Mouse (Mus musculus) CH12.LX (cell line): ENCODE results near the gene Ube2l3. TPM values are rescaled to one million over a fixed set of nuclear protein-coding genes. Genes with fewer than 3 reads are reported as not detected.

Source experiments
- DNase-seq: peaks from one replicate; pipeline ENCODE4 v3.0.0-alpha.2; 2013; ENCODE audit errors: extremely low read depth
- H3K27ac ChIP-seq: 2 replicates; pipeline ENCODE4 v1.5.1; 2012; ENCODE audit warnings: low read depth, mild to moderate bottlenecking, control low read depth, moderate library complexity; ENCODE audit not compliant: insufficient read depth
- H3K27me3 ChIP-seq: replicated peaks from 2 replicates; pipeline ENCODE3; 2012; ENCODE audit warnings: inconsistent platforms
- H3K36me3 ChIP-seq, 2 experiments: replicated peaks in 1 of 2; 2 replicates each; pipeline versions ENCODE3 to v1.6.1; 2012; ENCODE audit warnings: inconsistent platforms in 1 of 2, low read length in 1 of 2, mild to moderate bottlenecking in 1 of 2, mixed read lengths in 1 of 2, moderate library complexity in 1 of 2; ENCODE audit not compliant: control insufficient read depth in 1 of 2, insufficient read depth in 1 of 2
- H3K4me1 ChIP-seq, 2 experiments: 2 replicates each; pipeline ENCODE4 v1.6.1; 2012; ENCODE audit warnings: inconsistent platforms in 1 of 2, moderate library complexity in 1 of 2; ENCODE audit not compliant: insufficient read depth in 2 of 2, control insufficient read depth in 1 of 2
- H3K4me2 ChIP-seq: 2 replicates; pipeline ENCODE4 v1.6.1; 2012; ENCODE audit warnings: low read depth, mild to moderate bottlenecking, control low read depth; ENCODE audit not compliant: poor library complexity, insufficient read depth, severe bottlenecking
- H3K4me3 ChIP-seq, 3 experiments: fragments of 150-350 bp in 1 of 3; sonication (generic) in 1 of 3; replicated peaks in 1 of 3; 2 replicates each; pipeline versions ENCODE3 to v1.5.1; 2011 to 2012; ENCODE audit warnings: low read depth in 2 of 3, low read length in 2 of 3, mild to moderate bottlenecking in 2 of 3, moderate library complexity in 2 of 3, control low read depth in 1 of 3, improper control_type of control experiment in 1 of 3, inconsistent platforms in 1 of 3, mixed read lengths in 1 of 3; ENCODE audit not compliant: poor library complexity in 1 of 3
- H3K79me2 ChIP-seq: replicated peaks from 2 replicates; pipeline ENCODE4 v1.6.1; 2012; ENCODE audit warnings: mild to moderate bottlenecking, moderate library complexity; ENCODE audit not compliant: control insufficient read depth, poor library complexity, insufficient read depth, severe bottlenecking; ENCODE audit errors: extremely low read depth
- H3K9ac ChIP-seq: 2 replicates; pipeline ENCODE4 v1.6.1; 2012; ENCODE audit warnings: low read depth, mild to moderate bottlenecking, control low read depth, moderate library complexity; ENCODE audit not compliant: insufficient read depth
- H3K9me3 ChIP-seq: replicated peaks from 2 replicates; pipeline ENCODE3; 2012; ENCODE audit warnings: low read length, inconsistent platforms, mixed read lengths
- BHLHE40 ChIP-seq: IDR thresholded peaks from 2 replicates; pipeline ENCODE4 v1.6.1; 2011; ENCODE audit warnings: mild to moderate bottlenecking, low read depth, low read length, improper control_type of control experiment
- CHD1 ChIP-seq: IDR thresholded peaks from 2 replicates; pipeline ENCODE4 v1.6.1; 2012; ENCODE audit warnings: low read depth, low read length, improper control_type of control experiment, inconsistent platforms
- CHD2 ChIP-seq: IDR thresholded peaks from 2 replicates; pipeline ENCODE4 v1.6.1; 2011; ENCODE audit warnings: low read length, improper control_type of control experiment
- CTCF ChIP-seq, 2 experiments: IDR thresholded peaks in 1 of 2; conservative IDR thresholded peaks in 1 of 2; 2 replicates each; pipeline ENCODE4 v1.5.1; 2011 to 2012; ENCODE audit warnings: low read depth in 2 of 2, low read length in 2 of 2, improper control_type of control experiment in 1 of 2, inconsistent platforms in 1 of 2, mild to moderate bottlenecking in 1 of 2, moderate library complexity in 1 of 2
- E2F4 ChIP-seq: IDR thresholded peaks from 2 replicates; pipeline ENCODE4 v1.6.1; 2011; ENCODE audit warnings: low read depth, low read length, improper control_type of control experiment; ENCODE audit not compliant: insufficient replicate concordance
- ELF1 ChIP-seq: IDR thresholded peaks from 2 replicates; pipeline ENCODE4 v1.6.1; 2014; ENCODE audit warnings: low read depth, mild to moderate bottlenecking, inconsistent platforms, low read length, improper control_type of control experiment
- EP300 ChIP-seq: IDR thresholded peaks from 2 replicates; pipeline ENCODE4 v1.6.1; 2011; ENCODE audit warnings: low read length, improper control_type of control experiment
- ETS1 ChIP-seq: conservative IDR thresholded peaks from 2 replicates; pipeline ENCODE4 v1.6.1; 2012; ENCODE audit warnings: low read depth, mild to moderate bottlenecking, inconsistent platforms, low read length, improper control_type of control experiment, moderate library complexity
- GABPA ChIP-seq: IDR thresholded peaks from 2 replicates; pipeline ENCODE4 v1.6.1; 2012; ENCODE audit warnings: low read depth, low read length, improper control_type of control experiment, inconsistent platforms; ENCODE audit not compliant: insufficient replicate concordance
- HCFC1 ChIP-seq: IDR thresholded peaks from 2 replicates; pipeline ENCODE4 v1.6.1; 2012; ENCODE audit warnings: low read depth, mild to moderate bottlenecking, inconsistent platforms, low read length, improper control_type of control experiment
- IRF4 ChIP-seq: IDR thresholded peaks from 2 replicates; pipeline ENCODE4 v1.6.1; 2014; ENCODE audit warnings: low read depth, mild to moderate bottlenecking, inconsistent platforms, low read length, improper control_type of control experiment
- JUN ChIP-seq: IDR thresholded peaks from 2 replicates; pipeline ENCODE4 v1.6.1; 2011; ENCODE audit warnings: low read depth, mild to moderate bottlenecking, low read length, improper control_type of control experiment, moderate library complexity; ENCODE audit not compliant: insufficient read depth
- JUND ChIP-seq: conservative IDR thresholded peaks from 2 replicates; pipeline ENCODE4 v1.6.1; 2011; ENCODE audit warnings: low read depth, low read length, improper control_type of control experiment
- KAT2A ChIP-seq: IDR thresholded peaks from 2 replicates; pipeline ENCODE4 v1.6.1; 2012; ENCODE audit warnings: low read length, improper control_type of control experiment, inconsistent platforms; ENCODE audit not compliant: insufficient replicate concordance
- MAFK ChIP-seq: IDR thresholded peaks from 2 replicates; pipeline ENCODE4 v1.6.1; 2011; ENCODE audit warnings: low read length, improper control_type of control experiment; ENCODE audit not compliant: insufficient replicate concordance
- MAX ChIP-seq: IDR thresholded peaks from 2 replicates; pipeline ENCODE4 v1.6.1; 2011; ENCODE audit warnings: low read length, improper control_type of control experiment
- MAZ ChIP-seq: IDR thresholded peaks from 2 replicates; pipeline ENCODE4 v1.6.1; 2012; ENCODE audit warnings: low read depth, mild to moderate bottlenecking, inconsistent platforms, low read length, improper control_type of control experiment, moderate library complexity
- MEF2A ChIP-seq: IDR thresholded peaks from 2 replicates; pipeline ENCODE4 v1.6.1; 2014; ENCODE audit warnings: low read depth, mild to moderate bottlenecking, inconsistent platforms, low read length, improper control_type of control experiment, borderline replicate concordance
- MXI1 ChIP-seq: IDR thresholded peaks from 2 replicates; pipeline ENCODE4 v1.6.1; 2011; ENCODE audit warnings: mild to moderate bottlenecking, low read depth, low read length, improper control_type of control experiment
- MYC ChIP-seq: IDR thresholded peaks from 2 replicates; pipeline ENCODE4 v1.6.1; 2011; ENCODE audit warnings: low read depth, mild to moderate bottlenecking, improper control_type of control experiment, low read length
- NELFE ChIP-seq: IDR thresholded peaks from 2 replicates; pipeline ENCODE4 v1.6.1; 2011; ENCODE audit warnings: low read depth, low read length, improper control_type of control experiment
- NRF1 ChIP-seq: IDR thresholded peaks from 2 replicates; pipeline ENCODE4 v1.6.1; 2014; ENCODE audit warnings: low read depth, mild to moderate bottlenecking, inconsistent platforms, low read length, improper control_type of control experiment, moderate library complexity
- PAX5 ChIP-seq: IDR thresholded peaks from 2 replicates; pipeline ENCODE4 v1.6.1; 2012; ENCODE audit warnings: low read length, inconsistent platforms, mixed read lengths
- POLR2A ChIP-seq: IDR thresholded peaks from 2 replicates; pipeline ENCODE4 v1.6.1; 2011; ENCODE audit warnings: low read depth, mild to moderate bottlenecking, improper control_type of control experiment, low read length
- POLR2AphosphoS2 ChIP-seq: IDR thresholded peaks from 2 replicates; pipeline ENCODE4 v1.6.1; 2011; ENCODE audit warnings: low read depth, low read length, improper control_type of control experiment
- RAD21 ChIP-seq: IDR thresholded peaks from 2 replicates; pipeline ENCODE4 v1.6.1; 2011; ENCODE audit warnings: low read depth, mild to moderate bottlenecking, low read length, improper control_type of control experiment, moderate library complexity
- RCOR1 ChIP-seq: conservative IDR thresholded peaks from 2 replicates; pipeline ENCODE4 v1.6.1; 2012; ENCODE audit warnings: low read depth, mild to moderate bottlenecking, inconsistent platforms, low read length, improper control_type of control experiment
- SIN3A ChIP-seq: IDR thresholded peaks from 2 replicates; pipeline ENCODE4 v1.6.1; 2012; ENCODE audit warnings: low read length, improper control_type of control experiment, inconsistent platforms
- SMC3 ChIP-seq: IDR thresholded peaks from 2 replicates; pipeline ENCODE4 v1.6.1; 2011; ENCODE audit warnings: low read depth, low read length, improper control_type of control experiment
- TBP ChIP-seq: conservative IDR thresholded peaks from 2 replicates; pipeline ENCODE4 v1.6.1; 2011; ENCODE audit warnings: low read depth, low read length, improper control_type of control experiment
- TCF12 ChIP-seq: IDR thresholded peaks from 2 replicates; pipeline ENCODE4 v1.6.1; 2014; ENCODE audit warnings: low read depth, mild to moderate bottlenecking, inconsistent platforms, low read length, improper control_type of control experiment
- UBTF ChIP-seq: IDR thresholded peaks from 2 replicates; pipeline ENCODE4 v1.6.1; 2012; ENCODE audit warnings: low read depth, mild to moderate bottlenecking, inconsistent platforms, low read length, improper control_type of control experiment, moderate library complexity
- USF1 ChIP-seq: IDR thresholded peaks from 2 replicates; pipeline ENCODE4 v1.6.1; 2014; ENCODE audit warnings: low read depth, mild to moderate bottlenecking, inconsistent platforms, low read length, improper control_type of control experiment
- USF2 ChIP-seq: conservative IDR thresholded peaks from 2 replicates; pipeline ENCODE4 v1.6.1; 2011; ENCODE audit warnings: low read depth, low read length, improper control_type of control experiment
- ZC3H11A ChIP-seq: IDR thresholded peaks from 2 replicates; pipeline ENCODE4 v1.6.1; 2012; ENCODE audit warnings: low read depth, mild to moderate bottlenecking, inconsistent platforms, low read length, improper control_type of control experiment
- ZKSCAN1 ChIP-seq: IDR thresholded peaks from 2 replicates; pipeline ENCODE4 v1.6.1; 2012; ENCODE audit warnings: low read depth, inconsistent platforms, low read length, improper control_type of control experiment, borderline replicate concordance
- ZMIZ1 ChIP-seq: IDR thresholded peaks from 2 replicates; pipeline ENCODE4 v1.6.1; 2012; ENCODE audit warnings: low read depth, mild to moderate bottlenecking, inconsistent platforms, low read length, improper control_type of control experiment
- ZNF384 ChIP-seq: IDR thresholded peaks from 2 replicates; pipeline ENCODE4 v1.6.1; 2012; ENCODE audit warnings: low read depth, low read length, improper control_type of control experiment, inconsistent platforms
- dilution Hi-C: fragments of 300-500 bp; cut with MboI; formaldehyde crosslinking; loops from 2 replicates; pipeline ENCODE4 v1.14.3; 2020; ENCODE audit warnings: low sequenced_read_pairs; ENCODE audit not compliant: extremely low pct_unique_long_range_greater_than_20kb, extremely low pct_ligation_motif_present
- in situ Hi-C: fragments of 300-500 bp; cut with MboI; formaldehyde crosslinking; loops from 3 replicates; pipeline ENCODE4 v1.14.3; 2019; ENCODE audit warnings: low sequenced_read_pairs, low pct_ligation_motif_present, low pct_unique_long_range_greater_than_20kb, mixed read lengths
- polyA plus RNA-seq: library from polyadenylated mRNA; unstranded; fragments of >175 nt; gene quantifications from 2 replicates; pipeline ENCODE4 v1.2.1, GENCODE M21; 2012; ENCODE audit warnings: low read depth; ENCODE audit not compliant: insufficient read length
- total RNA-seq, 2 experiments: library from RNA; depleted of rRNA; stranded (reverse); fragments of 300-350 nt in 1 of 2; fragments of >200 nt in 1 of 2; gene quantifications; 2 replicates each; pipeline ENCODE4 v1.2.3; 2012 to 2014

Ube2l3 gene
- total and polyA plus RNA-seq, 3 experiments = 156 to 386 (median 302) TPM

DNA sequence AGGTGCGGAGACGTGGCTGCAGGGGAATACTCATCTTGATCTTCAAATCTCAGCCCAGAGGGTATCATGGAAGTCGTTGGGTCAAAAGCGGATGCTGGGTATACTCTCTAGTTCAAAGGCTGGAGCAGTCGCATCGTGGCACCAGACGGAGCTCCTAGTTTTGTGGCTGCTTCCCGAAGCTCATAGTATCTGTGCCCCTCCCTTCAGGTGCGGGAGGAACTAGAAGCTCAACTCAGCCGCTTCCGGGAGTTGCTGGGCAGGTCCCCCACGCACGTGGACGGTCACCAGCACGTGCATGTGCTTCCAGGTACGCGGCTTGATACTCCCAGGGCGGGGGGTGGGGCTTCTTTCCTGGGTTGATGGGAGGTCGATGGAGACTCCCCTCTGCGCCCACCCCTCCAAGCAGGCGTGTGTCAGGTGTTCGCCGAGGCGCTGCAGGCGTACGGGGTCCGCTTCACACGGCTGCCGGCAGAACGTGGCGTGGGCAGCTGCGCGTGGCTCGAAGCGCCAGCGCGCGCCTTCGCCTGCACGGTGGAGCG lies 55.0 kb downstream of the Ube2l3 start:
- TF ChIP-seq CHD2 (peak; percentile 5), USF2 (no peak), PAX5 (no peak), MEF2A (0 out of 2 replicates have a peak, but pooled peaks have one; percentile 11), MAFK (no peak), GABPA (no peak), IRF4 (peak; percentile 50), RAD21 (no peak), ZKSCAN1 (no peak), TCF12 (no peak; the same call in 1 of the 2 replicates), E2F4 (no peak), UBTF (no peak; the same call in 1 of the 2 replicates), POLR2A (no peak; the same call in 1 of the 2 replicates), USF1 (peak; percentile 13; the same call in 1 of the 2 replicates), MAZ (peak; percentile 81), TBP (0 out of 2 replicates have a peak, but pooled peaks have one; percentile 51), RCOR1 (no peak), BHLHE40 (peak; percentile 100), ZNF384 (no peak), ELF1 (peak; percentile 82), POLR2AphosphoS2 (no peak), JUN (no peak), ETS1 (no peak; the same call in none of the 2 replicates), JUND (no peak), EP300 (no peak), SIN3A (peak; percentile 33; the same call in 1 of the 2 replicates), NRF1 (peak; percentile 14; the same call in 1 of the 2 replicates), CTCF (conservative IDR thresholded peaks at IDR 0.05 in 1 of 2, IDR thresholded peaks at IDR 0.05 in 1 of 2; ENCODE audit: low read depth in 2 of 2, low read length in 2 of 2) (0 out of 4 replicates have a peak, but pooled peaks of 1 of the 2 experiments have one; percentile 7), HCFC1 (no peak; the same call in 1 of the 2 replicates), SMC3 (no peak), KAT2A (0 out of 2 replicates have a peak, but pooled peaks have one; percentile 8), ZC3H11A (no peak), MAX (peak; percentile 99), CHD1 (no peak), NELFE (no peak), ZMIZ1 (no peak), MXI1 (peak; percentile 97), MYC (peak; percentile 99)
- TF ChIP-seq, all 38 proteins: peak for 15
- in situ Hi-C loops = no loop called here
- H3K27ac ChIP-seq = peak overlapping the region; percentile 18

More for the DNA sequence above, 55.0 kb downstream of the Ube2l3 start:
- Histone ChIP-seq H3K9ac (peak overlapping the region; percentile 64), H3K4me3 (peak overlapping the region; percentile 73 to 83 (median 80)), H3K4me2 (peak overlapping the region; percentile 91), H3K27me3 (no peaks in the 10 kb centered on the region), H3K4me1 (peaks cover 7 to 40% of the 10 kb centered on the region in 2 experiments), H3K79me2 (peaks cover 4% of the 10 kb centered on the region; the same call in 1 of the 2 replicates), H3K9me3 (no peaks in the 10 kb centered on the region), H3K36me3 (peaks cover 16 to 51% of the 10 kb centered on the region in 2 experiments)
- DNase-seq = peak; percentile 72
- dilution Hi-C loops = no loop called here
